Mouse (Mus musculus) limb, embryonic 12.5 days (tissue): ENCODE data around the gene Gm9970. TPM values are rescaled to one million over a fixed set of nuclear protein-coding genes. Genes with fewer than 3 reads are reported as not detected.

Experiments used
- ATAC-seq: fragments of 200-750 bp; cut with Nextera tagmentation; 2 replicates; pipeline ENCODE4 v1.8.0; 2017; ENCODE audit warnings: low read depth, moderate TSS enrichment; ENCODE audit not compliant: insufficient number of reproducible peaks, insufficient read depth, low FRiP score, low TSS enrichment
- H3K27ac ChIP-seq: fragments of 300-500 bp; sonication (generic); 2 replicates; pipeline ENCODE4 v1.5.1; 2016; ENCODE audit warnings: mild to moderate bottlenecking, moderate library complexity
- H3K27me3 ChIP-seq: fragments of 300-500 bp; sonication (generic); 2 replicates; pipeline ENCODE4 v1.6.1; 2016; ENCODE audit warnings: mild to moderate bottlenecking, moderate library complexity
- H3K36me3 ChIP-seq: fragments of 300-500 bp; sonication (generic); 2 replicates; pipeline ENCODE4 v1.6.1; 2016; ENCODE audit warnings: mild to moderate bottlenecking, moderate library complexity
- H3K4me1 ChIP-seq: fragments of 300-500 bp; sonication (generic); replicated peaks from 2 replicates; pipeline ENCODE4 v1.6.1; 2016
- H3K4me2 ChIP-seq: fragments of 300-500 bp; sonication (generic); 2 replicates; pipeline ENCODE4 v1.6.1; 2016; ENCODE audit warnings: mild to moderate bottlenecking, moderate library complexity
- H3K4me3 ChIP-seq: fragments of 300-500 bp; sonication (generic); replicated peaks from 2 replicates; pipeline ENCODE4 v1.5.1; 2016; ENCODE audit warnings: mild to moderate bottlenecking
- H3K9ac ChIP-seq: fragments of 300-500 bp; sonication (generic); replicated peaks from 2 replicates; pipeline ENCODE4 v1.6.1; 2016; ENCODE audit warnings: mild to moderate bottlenecking, moderate library complexity
- H3K9me3 ChIP-seq: fragments of 300-500 bp; sonication (generic); 2 replicates; pipeline ENCODE4 v1.6.1; 2016; ENCODE audit warnings: mild to moderate bottlenecking, moderate library complexity
- WGBS: fragments of 180-500 bp; shearing (Covaris S2); methylation state at CpG from one replicate; pipeline ENCODE4 v1.1.7; 2016; 5-methylcytosine and 5-hydroxymethylcytosine counted together
- polyA plus RNA-seq: library from polyadenylated mRNA; unstranded; fragments of >200 nt; fragmentation: Nextera tagmentation; extraction: Ambion mirVana; gene quantifications from 2 replicates; pipeline ENCODE4 v1.2.1, GENCODE M21; 2016

The Gm9970 gene
- polyA plus RNA-seq, 1 experiment from 2014 or later, result 0.84 TPM

DNA sequence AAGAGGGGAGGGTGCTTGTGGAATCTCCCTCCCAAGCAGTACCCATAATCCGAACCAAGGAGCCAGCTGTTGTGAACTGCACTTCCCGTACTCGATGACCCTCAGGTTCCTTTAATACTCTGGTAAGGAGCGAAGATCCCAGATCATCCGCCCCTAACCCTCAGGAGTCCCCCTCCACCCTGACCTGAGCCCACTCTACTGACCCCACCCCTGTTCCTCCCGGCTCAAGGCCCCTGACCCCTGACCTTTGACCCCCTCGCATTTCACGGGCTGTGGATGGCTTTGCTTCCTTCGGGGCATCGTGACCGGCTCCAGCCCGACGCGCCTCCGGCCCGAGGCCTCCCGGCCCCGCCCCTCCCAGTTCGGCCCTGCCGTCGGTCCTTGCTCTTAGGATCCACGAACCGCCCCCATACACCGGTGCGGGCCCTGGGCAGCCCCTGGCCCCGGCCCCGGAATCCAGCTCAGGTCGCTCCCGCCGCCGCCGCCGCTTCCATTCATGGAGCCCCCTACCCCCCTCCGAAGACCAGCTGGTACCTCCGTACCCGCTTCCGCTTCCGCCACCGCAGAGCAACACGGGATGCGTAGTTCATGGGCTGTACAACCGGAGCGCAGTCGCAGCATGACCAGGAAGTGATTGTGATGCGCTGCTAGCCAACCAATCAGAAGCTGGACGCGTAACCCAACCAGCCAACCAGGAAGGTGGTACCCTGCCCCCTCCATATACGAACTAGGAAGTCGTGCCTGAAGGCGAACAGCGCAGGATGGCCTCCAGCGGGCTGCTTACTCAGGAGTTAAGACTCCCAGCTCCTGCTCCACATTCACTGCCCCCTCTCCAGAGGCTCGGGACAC is 39.1 kb downstream of the Gm9970 start, which contains the start of gene Zfp513:
TSS of gene Zfp513 (minus strand) at position 562 of the 849 bp plus-strand sequence.
- H3K36me3 ChIP-seq, result peaks cover 79% of the 10 kb centered on the region
- ATAC-seq, result peak; percentile 92
- under 1% methylated on average over 53 of the region's 53 CpGs for WGBS

DNA sequence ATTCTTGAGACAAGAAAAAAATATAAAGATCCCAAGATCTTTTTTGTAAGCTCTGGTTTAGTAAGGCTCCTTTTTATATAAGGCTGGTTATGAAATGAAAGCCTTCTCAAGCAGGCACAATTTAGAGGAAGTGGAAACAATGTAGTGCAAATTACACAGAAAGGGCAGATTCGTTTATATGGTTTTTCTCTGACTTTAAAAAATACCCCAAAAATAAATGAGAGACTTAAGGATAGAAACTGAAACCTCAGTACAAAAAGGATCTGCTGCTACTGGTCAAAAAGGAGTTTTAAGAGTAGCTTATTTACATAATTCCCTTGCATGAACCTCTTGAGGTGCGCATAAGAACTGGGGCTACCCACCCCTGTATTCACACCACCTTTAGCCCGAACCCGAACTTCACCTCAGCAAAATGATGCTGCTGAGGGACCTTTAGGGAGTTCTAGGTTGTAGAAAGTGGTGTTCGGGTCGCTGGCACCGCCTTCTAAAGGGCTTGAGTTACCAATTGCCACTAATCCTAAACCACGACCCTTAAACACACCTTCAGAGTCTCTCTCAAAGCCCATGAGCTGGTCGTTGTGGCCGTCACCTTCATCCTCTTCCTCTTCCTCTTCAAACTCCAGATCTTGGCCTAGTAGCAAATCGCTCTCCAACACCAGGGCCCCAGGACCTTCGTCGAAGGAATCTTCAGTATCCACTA is 39.8 kb downstream of the Gm9970 start:
- no peaks in the 10 kb centered on the region for H3K27me3 ChIP-seq
- H3K4me1 ChIP-seq, result peaks cover 17% of the 10 kb centered on the region
- 20% methylated on average over 13 of the region's 13 CpGs for WGBS
- peak overlapping the region; percentile 84 for H3K4me3 ChIP-seq
- peaks cover 5% of the 10 kb centered on the region for H3K9me3 ChIP-seq
- H3K27ac ChIP-seq, result peak overlapping the region; percentile 79
- H3K36me3 ChIP-seq, result peaks cover 83% of the 10 kb centered on the region
- peak overlapping the region; percentile 84 for H3K4me2 ChIP-seq
- H3K9ac ChIP-seq, result peak overlapping the region; percentile 84
- no peak for ATAC-seq

More for the DNA sequence above, 39.1 kb downstream of the Gm9970 start, which contains the start of gene Zfp513:
- peak within 1 kb of the TSS; percentile 84 for H3K9ac ChIP-seq
- peak within 1 kb of the TSS; percentile 84 for H3K4me2 ChIP-seq
- no peaks in the 10 kb centered on the region for H3K27me3 ChIP-seq
- peak within 1 kb of the TSS; percentile 83 for H3K27ac ChIP-seq
- peak within 1 kb of the TSS; percentile 84 for H3K4me3 ChIP-seq
- H3K9me3 ChIP-seq, result peaks cover 5% of the 10 kb centered on the region
- H3K4me1 ChIP-seq, result peaks cover 17% of the 10 kb centered on the region

DNA sequence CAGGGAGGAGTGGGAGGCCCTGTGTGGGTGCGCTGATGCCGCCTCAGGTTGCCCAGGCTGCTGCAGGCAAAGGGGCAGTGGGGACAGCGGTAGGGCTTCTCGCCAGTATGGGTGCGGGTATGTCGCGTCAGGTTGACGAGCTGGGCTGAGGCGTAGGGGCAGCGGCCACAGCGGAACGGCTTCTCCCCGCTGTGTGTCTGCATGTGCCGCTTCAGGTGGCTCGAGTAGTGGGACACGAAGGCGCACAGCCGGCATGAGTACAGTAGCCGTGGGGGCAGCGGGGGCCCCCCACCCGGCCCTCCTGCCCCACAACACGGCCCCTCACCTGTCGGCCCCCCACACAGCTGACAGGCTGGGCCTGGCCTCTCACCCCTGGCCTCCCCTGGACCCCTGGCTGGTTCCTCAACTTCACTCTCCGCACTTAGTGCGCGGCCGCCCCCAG is 40.7 kb downstream of the Gm9970 start:
- H3K4me1 ChIP-seq, result peaks cover 17% of the 10 kb centered on the region
- H3K27ac ChIP-seq, result no peak overlapping the region
- H3K4me3 ChIP-seq, result peak overlapping the region; percentile 84; the same call in 1 of the 2 replicates
- ATAC-seq, result 0 out of 2 replicates have a peak, but pooled peaks have one; percentile 2
- peaks cover 5% of the 10 kb centered on the region for H3K9me3 ChIP-seq
- no peaks in the 10 kb centered on the region for H3K27me3 ChIP-seq
- WGBS, result 89% methylated on average over 27 of the region's 27 CpGs
- H3K4me2 ChIP-seq, result peak overlapping the region; percentile 84
- H3K9ac ChIP-seq, result no peak overlapping the region
- peaks cover 83% of the 10 kb centered on the region for H3K36me3 ChIP-seq

DNA sequence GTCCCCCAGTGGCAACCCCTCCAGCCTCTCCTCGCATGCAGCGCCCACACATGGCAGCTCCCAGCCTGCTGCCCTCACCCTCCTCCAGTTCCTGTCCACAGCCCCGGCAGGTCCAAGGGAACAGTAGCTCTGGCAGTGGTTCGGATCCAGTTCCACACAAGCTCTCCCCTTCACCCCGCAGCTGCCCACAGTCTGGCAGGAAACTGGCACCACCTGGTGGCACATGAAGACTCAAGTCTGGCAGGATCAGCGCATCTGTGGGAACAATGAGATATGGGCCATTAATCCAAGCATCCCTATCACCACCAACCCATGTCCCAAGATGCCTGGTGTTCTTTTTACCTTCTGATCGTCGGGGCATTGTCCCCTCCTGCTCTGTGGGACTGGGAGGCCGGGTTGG is 41.1 kb downstream of the Gm9970 start:
- ATAC-seq, result no peak
- H3K36me3 ChIP-seq, result peaks cover 83% of the 10 kb centered on the region
- H3K4me3 ChIP-seq, result 0 out of 2 replicates have a peak overlapping the region, but pooled peaks have one; percentile 84
- H3K4me2 ChIP-seq, result no peak overlapping the region
- H3K9ac ChIP-seq, result no peak overlapping the region
- H3K9me3 ChIP-seq, result peaks cover 5% of the 10 kb centered on the region
- no peaks in the 10 kb centered on the region for H3K27me3 ChIP-seq
- WGBS, result 90% methylated on average over 9 of the region's 9 CpGs
- peaks cover 17% of the 10 kb centered on the region for H3K4me1 ChIP-seq
- H3K27ac ChIP-seq, result no peak overlapping the region

DNA sequence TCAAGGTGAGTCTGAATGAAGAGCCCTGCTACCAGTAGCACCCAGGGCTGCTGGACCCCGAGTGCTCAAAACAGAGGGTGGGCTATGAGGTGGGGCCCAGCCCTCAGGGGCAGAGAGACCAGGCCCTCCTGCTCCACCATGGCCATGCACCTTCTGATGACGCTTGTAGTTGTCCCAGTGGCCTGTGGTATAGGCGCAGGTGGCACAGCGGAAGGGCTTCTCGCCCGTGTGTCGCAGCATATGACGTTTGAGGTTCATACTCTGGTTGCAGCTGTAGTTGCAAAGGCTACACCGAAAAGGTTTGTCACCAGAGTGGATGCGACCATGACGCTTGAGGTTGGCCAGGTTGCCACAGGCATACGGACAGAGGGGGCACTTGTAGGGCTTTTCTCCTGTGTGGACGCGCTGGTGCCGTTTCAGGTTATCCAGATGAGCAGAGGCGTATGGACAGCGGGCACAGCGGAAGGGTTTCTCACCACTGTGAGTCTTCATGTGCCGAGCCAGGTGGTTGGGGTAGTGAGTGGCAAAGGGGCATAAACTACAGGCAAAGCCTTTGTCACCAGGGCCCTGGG is 41.6 kb downstream of the Gm9970 start:
- no peak overlapping the region for H3K9ac ChIP-seq
- peaks cover 83% of the 10 kb centered on the region for H3K36me3 ChIP-seq
- no peak for ATAC-seq
- no peak overlapping the region for H3K4me2 ChIP-seq
- WGBS, result 91% methylated on average over 19 of the region's 19 CpGs
- no peaks in the 10 kb centered on the region for H3K27me3 ChIP-seq
- 0 out of 2 replicates have a peak overlapping the region, but pooled peaks have one; percentile 84 for H3K4me3 ChIP-seq
- H3K27ac ChIP-seq, result no peak overlapping the region
- H3K9me3 ChIP-seq, result peaks cover 5% of the 10 kb centered on the region
- H3K4me1 ChIP-seq, result peaks cover 19% of the 10 kb centered on the region

DNA sequence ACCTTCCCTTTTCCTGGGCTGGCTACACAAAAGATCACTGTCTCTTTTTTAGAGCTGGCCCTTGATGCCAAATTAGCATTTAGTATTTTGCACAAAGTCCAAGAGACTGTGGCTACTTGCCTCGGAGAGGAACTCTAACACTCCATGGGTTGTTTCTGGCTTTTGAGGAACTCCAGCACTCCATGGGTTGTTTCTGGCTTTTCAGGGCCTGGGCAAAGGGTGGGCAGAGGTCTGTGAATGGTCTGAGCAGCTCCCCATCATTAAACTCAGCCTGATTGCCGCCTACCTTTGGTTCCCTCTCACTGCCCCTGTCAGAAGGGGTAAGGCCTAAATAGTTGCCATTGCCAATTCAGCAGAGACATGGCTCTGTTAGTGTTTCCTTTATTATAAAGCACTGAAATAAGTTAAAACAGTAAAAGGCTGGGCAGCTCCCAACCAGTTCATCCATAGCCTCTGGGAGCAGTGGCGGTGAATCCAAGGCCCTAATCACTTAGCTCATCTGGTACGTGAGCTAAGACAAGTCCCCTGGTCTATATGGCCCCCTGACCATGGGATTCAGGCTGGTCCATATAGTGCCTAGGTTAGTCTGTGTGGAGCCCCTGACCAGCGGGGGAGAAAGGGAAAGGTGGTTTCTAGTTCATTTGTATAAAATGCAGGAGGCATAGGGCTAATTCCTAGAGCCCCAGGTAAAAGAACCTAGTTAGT is 42.3 kb downstream of the Gm9970 start:
- Histone ChIP-seq H3K9ac (no peak overlapping the region), H3K4me3 (no peak overlapping the region), H3K36me3 (peaks cover 77% of the 10 kb centered on the region), H3K4me2 (no peak overlapping the region), H3K27ac (no peak overlapping the region), H3K4me1 (peaks cover 26% of the 10 kb centered on the region), H3K27me3 (no peaks in the 10 kb centered on the region), H3K9me3 (peaks cover 5% of the 10 kb centered on the region)
- ATAC-seq, result no peak
- WGBS, result 83% methylated on average over 5 of the region's 5 CpGs

DNA sequence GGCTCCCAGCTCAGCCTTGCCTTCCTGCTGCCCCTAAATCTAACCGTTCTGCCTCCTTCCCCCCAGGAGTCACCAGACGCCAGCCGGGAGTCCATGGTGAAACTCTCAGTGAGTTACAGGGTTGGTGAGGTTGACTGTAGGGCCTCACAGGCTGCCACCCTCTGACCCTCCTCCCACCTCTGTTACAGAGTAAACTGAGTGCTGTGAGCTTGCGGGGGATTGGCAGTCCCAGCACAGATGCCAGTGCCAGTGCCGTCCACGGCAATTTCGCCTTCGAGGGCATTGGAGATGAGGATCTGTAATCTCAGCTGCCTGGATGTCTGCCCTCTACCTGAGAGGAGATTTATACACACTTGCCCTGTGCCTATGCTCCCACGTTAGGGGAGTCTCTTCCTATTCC is 42.9 kb downstream of the Gm9970 start:
- H3K27ac ChIP-seq, result no peak overlapping the region
- H3K9me3 ChIP-seq, result peaks cover 5% of the 10 kb centered on the region
- no peak overlapping the region for H3K4me2 ChIP-seq
- H3K36me3 ChIP-seq, result peaks cover 72% of the 10 kb centered on the region
- H3K4me3 ChIP-seq, result no peak overlapping the region
- ATAC-seq, result no peak
- H3K27me3 ChIP-seq, result no peaks in the 10 kb centered on the region
- peaks cover 26% of the 10 kb centered on the region for H3K4me1 ChIP-seq
- H3K9ac ChIP-seq, result no peak overlapping the region
- WGBS, result 84% methylated on average over 9 of the region's 9 CpGs

DNA sequence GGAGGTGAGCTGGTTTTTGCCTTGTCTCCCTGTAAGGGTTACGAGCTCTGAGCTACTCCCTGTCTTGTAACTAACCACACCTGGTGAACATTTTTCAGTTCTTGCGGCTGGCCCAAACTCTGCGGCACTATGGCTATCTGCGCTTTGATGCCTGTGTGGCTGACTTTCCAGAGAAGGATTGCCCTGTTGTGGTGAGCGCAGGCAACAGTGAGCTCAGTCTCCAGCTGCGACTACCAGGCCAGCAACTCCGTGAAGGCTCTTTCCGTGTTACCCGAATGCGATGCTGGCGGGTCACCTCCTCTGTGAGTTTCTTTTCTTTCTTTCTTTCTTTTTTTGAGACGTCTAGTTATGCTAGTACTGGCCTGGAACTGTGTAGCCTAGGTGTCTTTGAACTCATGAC is 44.0 kb downstream of the Gm9970 start:
- Histone ChIP-seq H3K9ac (no peak overlapping the region), H3K4me2 (no peak overlapping the region), H3K4me1 (peaks cover 23% of the 10 kb centered on the region), H3K27me3 (no peaks in the 10 kb centered on the region), H3K36me3 (peaks cover 65% of the 10 kb centered on the region), H3K4me3 (0 out of 2 replicates have a peak overlapping the region, but pooled peaks have one; percentile 1), H3K9me3 (peaks cover 5% of the 10 kb centered on the region), H3K27ac (no peak overlapping the region)
- ATAC-seq, result no peak
- 91% methylated on average over 12 of the region's 12 CpGs for WGBS

DNA sequence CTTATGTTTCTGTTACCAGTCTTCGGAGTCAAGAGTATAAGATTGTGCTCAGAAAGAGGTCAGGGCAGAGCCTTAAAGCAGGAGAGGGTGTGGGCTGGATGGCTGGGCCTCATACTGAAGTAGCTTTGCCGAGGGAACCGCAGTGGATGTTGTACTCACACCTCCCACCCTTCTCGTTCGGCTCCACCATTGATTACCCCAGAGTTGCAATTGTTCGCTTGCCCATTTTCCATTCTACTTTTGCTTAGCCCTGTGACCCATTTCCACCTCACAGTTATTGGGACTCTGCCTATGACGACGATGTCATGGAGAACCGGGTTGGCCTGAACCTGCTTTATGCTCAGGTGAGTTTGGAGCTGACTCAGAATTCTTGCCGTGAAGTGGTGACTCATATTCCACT is 44.8 kb downstream of the Gm9970 start:
- H3K9me3 ChIP-seq, result peaks cover 5% of the 10 kb centered on the region
- no peak overlapping the region for H3K4me2 ChIP-seq
- H3K27me3 ChIP-seq, result no peaks in the 10 kb centered on the region
- H3K9ac ChIP-seq, result no peak overlapping the region
- H3K27ac ChIP-seq, result no peak overlapping the region
- H3K4me1 ChIP-seq, result peaks cover 29% of the 10 kb centered on the region
- WGBS, result 92% methylated on average over 10 of the region's 10 CpGs
- H3K4me3 ChIP-seq, result no peak overlapping the region
- no peak for ATAC-seq
- H3K36me3 ChIP-seq, result peaks cover 68% of the 10 kb centered on the region

DNA sequence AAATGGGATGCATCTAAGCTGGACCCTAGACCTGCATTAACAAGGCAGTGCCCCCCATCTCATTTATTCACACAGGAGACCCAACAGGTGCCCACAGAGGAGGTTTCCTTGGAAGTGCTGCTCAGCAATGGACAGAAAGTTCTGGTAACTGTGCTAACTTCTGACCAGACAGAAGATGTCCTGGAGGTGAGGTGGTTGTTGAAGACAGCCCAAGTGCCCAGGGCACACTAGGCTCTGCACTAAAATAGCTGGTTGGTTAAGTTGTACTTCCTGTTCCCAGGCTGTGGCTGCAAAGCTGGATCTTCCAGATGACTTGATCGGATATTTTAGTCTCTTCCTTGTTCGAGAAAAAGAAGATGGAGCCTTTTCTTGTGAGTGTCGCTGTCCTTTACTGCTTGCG is 45.4 kb downstream of the Gm9970 start:
- Histone ChIP-seq H3K9me3 (peaks cover 5% of the 10 kb centered on the region), H3K9ac (no peak overlapping the region), H3K27ac (no peak overlapping the region), H3K27me3 (no peaks in the 10 kb centered on the region), H3K36me3 (peaks cover 71% of the 10 kb centered on the region), H3K4me2 (no peak overlapping the region), H3K4me1 (peaks cover 24% of the 10 kb centered on the region), H3K4me3 (no peak overlapping the region)
- ATAC-seq, result no peak
- 93% methylated on average over 4 of the region's 4 CpGs for WGBS
